Mouse (Mus musculus): ENCODE measurements around the gene Ovca2. TPM values are rescaled to one million over a fixed set of nuclear protein-coding genes. Genes with fewer than 3 reads are reported as not detected.

The Ovca2 gene
- polyA plus RNA-seq, 1 experiment from 2014 or later: 24.6 TPM

GRCm38 (mm10) chr11:75134485-75135068 is 44.1 kb downstream of the Ovca2 start:
- Histone ChIP-seq H3K4me3 (ENCODE audit: low read depth, low read length) (no peak overlapping the region), H3K36me3 (ENCODE audit: control insufficient read depth, insufficient read depth, low read length) (0 out of 2 replicates have a peak, but pooled peaks cover 9% of the 10 kb centered on the region), H3K27ac (ENCODE audit: low read depth, low read length) (peak overlapping the region; percentile 6; the same call in 1 of the 2 replicates), H3K27me3 (replicated peaks; ENCODE audit: control insufficient read depth, insufficient read depth, low read length) (no peaks in the 10 kb centered on the region), H3K9me3 (replicated peaks; ENCODE audit: control insufficient read depth, low read length) (no peaks in the 10 kb centered on the region), H3K4me2 (ENCODE audit: low read length) (no peak overlapping the region), H3K9ac (ENCODE audit: low read length) (no peak overlapping the region), H3K4me1 (ENCODE audit: control insufficient read depth, insufficient read depth, low read length) (peaks cover 17% of the 10 kb centered on the region)
- ATAC-seq (no peak), DNase-seq (ENCODE audit: low spot score) (no peak)
- 54% methylated on average over 5 of the region's 5 CpGs for WGBS

- Histone ChIP-seq H3K27me3 (replicated peaks; ENCODE audit: control insufficient read depth, insufficient read depth, low read length) (no peaks in the 10 kb centered on the region), H3K9ac (ENCODE audit: low read length) (peak overlapping the region; percentile 26; the same call in 1 of the 2 replicates), H3K4me3 (ENCODE audit: low read depth, low read length) (no peak overlapping the region), H3K27ac (ENCODE audit: low read depth, low read length) (no peak overlapping the region), H3K9me3 (replicated peaks; ENCODE audit: control insufficient read depth, low read length) (no peaks in the 10 kb centered on the region), H3K36me3 (ENCODE audit: control insufficient read depth, insufficient read depth, low read length) (0 out of 2 replicates have a peak, but pooled peaks cover 4% of the 10 kb centered on the region), H3K4me2 (ENCODE audit: low read length) (no peak overlapping the region), H3K4me1 (ENCODE audit: control insufficient read depth, insufficient read depth, low read length) (peaks cover 17% of the 10 kb centered on the region)
- DNase-seq (ENCODE audit: low spot score) (peak; percentile 78), ATAC-seq (peak; percentile 85)
- WGBS: 2% methylated on average over 2 of the region's 2 CpGs
Observed at GRCm38 (mm10) chr11:75133951-75134350, 44.7 kb downstream of the Ovca2 start.

- no peak overlapping the region for H3K9ac ChIP-seq (ENCODE audit: low read length)
- 75% methylated on average over 5 of the region's 5 CpGs for WGBS
- no peak; the same call in 1 of the 2 replicates for ATAC-seq
- no peaks in the 10 kb centered on the region for H3K27me3 ChIP-seq (replicated peaks; ENCODE audit: control insufficient read depth, insufficient read depth, low read length)
- H3K27ac ChIP-seq (ENCODE audit: low read depth, low read length): no peak overlapping the region
- 0 out of 2 replicates have a peak, but pooled peaks cover 4% of the 10 kb centered on the region for H3K36me3 ChIP-seq (ENCODE audit: control insufficient read depth, insufficient read depth, low read length)
- H3K4me1 ChIP-seq (ENCODE audit: control insufficient read depth, insufficient read depth, low read length): peaks cover 17% of the 10 kb centered on the region
- no peaks in the 10 kb centered on the region for H3K9me3 ChIP-seq (replicated peaks; ENCODE audit: control insufficient read depth, low read length)
- H3K4me2 ChIP-seq (ENCODE audit: low read length): no peak overlapping the region
- no peak for DNase-seq (ENCODE audit: low spot score)
- no peak overlapping the region for H3K4me3 ChIP-seq (ENCODE audit: low read depth, low read length)
Observed at GRCm38 (mm10) chr11:75133391-75133790, 45.2 kb downstream of the Ovca2 start.

GRCm38 (mm10) chr11:75132278-75132677 is 46.4 kb downstream of the Ovca2 start:
- no peak overlapping the region for H3K27ac ChIP-seq (ENCODE audit: low read depth, low read length)
- H3K36me3 ChIP-seq (ENCODE audit: control insufficient read depth, insufficient read depth, low read length): 0 out of 2 replicates have a peak, but pooled peaks cover 4% of the 10 kb centered on the region
- H3K4me2 ChIP-seq (ENCODE audit: low read length): no peak overlapping the region
- no peak overlapping the region for H3K9ac ChIP-seq (ENCODE audit: low read length)
- no peaks in the 10 kb centered on the region for H3K27me3 ChIP-seq (replicated peaks; ENCODE audit: control insufficient read depth, insufficient read depth, low read length)
- peak; percentile 86 for DNase-seq (ENCODE audit: low spot score)
- H3K4me3 ChIP-seq (ENCODE audit: low read depth, low read length): no peak overlapping the region
- H3K4me1 ChIP-seq (ENCODE audit: control insufficient read depth, insufficient read depth, low read length): peaks cover 17% of the 10 kb centered on the region
- H3K9me3 ChIP-seq (replicated peaks; ENCODE audit: control insufficient read depth, low read length): no peaks in the 10 kb centered on the region
- 48% methylated on average over 5 of the region's 5 CpGs for WGBS
- ATAC-seq: peak; percentile 48; the same call in 1 of the 2 replicates

GRCm38 (mm10) chr11:75131300-75131699 is 47.3 kb downstream of the Ovca2 start:
- ATAC-seq (no peak), DNase-seq (ENCODE audit: low spot score) (no peak)
- WGBS: 93% methylated on average over 4 of the region's 4 CpGs
- Histone ChIP-seq H3K4me2 (ENCODE audit: low read length) (no peak overlapping the region), H3K27ac (ENCODE audit: low read depth, low read length) (no peak overlapping the region), H3K27me3 (replicated peaks; ENCODE audit: control insufficient read depth, insufficient read depth, low read length) (no peaks in the 10 kb centered on the region), H3K9me3 (replicated peaks; ENCODE audit: control insufficient read depth, low read length) (no peaks in the 10 kb centered on the region), H3K4me3 (ENCODE audit: low read depth, low read length) (no peak overlapping the region), H3K9ac (ENCODE audit: low read length) (no peak overlapping the region), H3K4me1 (ENCODE audit: control insufficient read depth, insufficient read depth, low read length) (peaks cover 17% of the 10 kb centered on the region), H3K36me3 (ENCODE audit: control insufficient read depth, insufficient read depth, low read length) (no peaks in the 10 kb centered on the region)

- DNase-seq (ENCODE audit: low spot score) (no peak), ATAC-seq (no peak)
- Histone ChIP-seq H3K36me3 (ENCODE audit: control insufficient read depth, insufficient read depth, low read length) (no peaks in the 10 kb centered on the region), H3K4me2 (ENCODE audit: low read length) (no peak overlapping the region), H3K27me3 (replicated peaks; ENCODE audit: control insufficient read depth, insufficient read depth, low read length) (no peaks in the 10 kb centered on the region), H3K4me3 (ENCODE audit: low read depth, low read length) (no peak overlapping the region), H3K27ac (ENCODE audit: low read depth, low read length) (no peak overlapping the region), H3K4me1 (ENCODE audit: control insufficient read depth, insufficient read depth, low read length) (peaks cover 13% of the 10 kb centered on the region), H3K9ac (ENCODE audit: low read length) (no peak overlapping the region), H3K9me3 (replicated peaks; ENCODE audit: control insufficient read depth, low read length) (no peaks in the 10 kb centered on the region)
- WGBS: 98% methylated on average over 6 of the region's 6 CpGs
Observed at GRCm38 (mm10) chr11:75129481-75129880, 49.2 kb downstream of the Ovca2 start.

- 94% methylated on average over 3 of the region's 3 CpGs for WGBS
- H3K4me1 ChIP-seq (ENCODE audit: control insufficient read depth, insufficient read depth, low read length): no peaks in the 10 kb centered on the region
- ATAC-seq (no peak), DNase-seq (ENCODE audit: low spot score) (no peak)
- H3K9ac ChIP-seq (ENCODE audit: low read length): no peak overlapping the region
- no peak overlapping the region for H3K27ac ChIP-seq (ENCODE audit: low read depth, low read length)
- H3K36me3 ChIP-seq (ENCODE audit: control insufficient read depth, insufficient read depth, low read length): no peaks in the 10 kb centered on the region
- H3K4me3 ChIP-seq (ENCODE audit: low read depth, low read length): no peak overlapping the region
- H3K4me2 ChIP-seq (ENCODE audit: low read length): no peak overlapping the region
- H3K9me3 ChIP-seq (replicated peaks; ENCODE audit: control insufficient read depth, low read length): no peaks in the 10 kb centered on the region
- H3K27me3 ChIP-seq (replicated peaks; ENCODE audit: control insufficient read depth, insufficient read depth, low read length): no peaks in the 10 kb centered on the region
Observed at GRCm38 (mm10) chr11:75126384-75126783, 52.3 kb downstream of the Ovca2 start.

MicroRNAs within 50 kb of the gene (microRNA counts, 519-probe panel; counts per million panel counts)
- microRNA mmu-miR-132 (4,294 counts per million, percentile 51 among the panel's probes with 10 or more counts), microRNA mmu-miR-212 (2,133 counts per million, percentile 8 among the panel's probes with 10 or more counts)

Small RNAs within 50 kb of the gene (microRNA-seq; reads per million reads assigned to microRNA genes)
- gene Mir132 (521 reads per million, percentile 76 among the genes with 10 or more reads in this experiment), gene Mir212 (22.0 reads per million, percentile 39 among the genes with 10 or more reads in this experiment)

Other genes with a start within 250 kb of the Ovca2 start
- 1.3 and 2.0 TPM in 2 replicates for gene Hic1, start 9.3 kb downstream of the Ovca2 start, polyA plus RNA-seq (2014; fragmentation: Nextera tagmentation; extraction: Ambion mirVana)
- 15.9 and 17.6 TPM in 2 replicates for gene Dph1, start 12.4 kb upstream of the Ovca2 start, polyA plus RNA-seq (2014; fragmentation: Nextera tagmentation; extraction: Ambion mirVana)
- gene Rtn4rl1, start 14.9 kb upstream of the Ovca2 start, polyA plus RNA-seq (2014; fragmentation: Nextera tagmentation; extraction: Ambion mirVana): 5.0 and 7.4 TPM in 2 replicates
- gene Rpa1, start 169.5 kb upstream of the Ovca2 start, polyA plus RNA-seq (2014; fragmentation: Nextera tagmentation; extraction: Ambion mirVana): 64.5 and 74.2 TPM in 2 replicates
- 10.7 and 12.1 TPM in 2 replicates for gene Smyd4, start 169.6 kb upstream of the Ovca2 start, polyA plus RNA-seq (2014; fragmentation: Nextera tagmentation; extraction: Ambion mirVana)
- 23.6 and 35.0 TPM in 2 replicates for gene Serpinf1, start 243.9 kb upstream of the Ovca2 start, polyA plus RNA-seq (2014; fragmentation: Nextera tagmentation; extraction: Ambion mirVana)

Data from forebrain, embryonic 14.5 days (tissue).